Mouse (Mus musculus): ENCODE results near the gene Nfat5. TPM values are rescaled to one million over a fixed set of nuclear protein-coding genes. Genes with fewer than 3 reads are reported as not detected.

The Nfat5 gene
- polyA plus RNA-seq, 1 experiment: 15.5 TPM

GRCm38 (mm10) chr8:107425230-107425597 is 131.9 kb downstream of the Nfat5 start:
- peaks cover 10% of the 10 kb centered on the region for H3K36me3 ChIP-seq (ENCODE audit: control insufficient read depth, insufficient read depth, low read length)
- no peak overlapping the region for H3K27ac ChIP-seq (ENCODE audit: insufficient read depth, low read depth, low read length)
- WGBS: 33% methylated on average over 8 of the region's 8 CpGs
- H3K4me3 ChIP-seq (ENCODE audit: low read depth, low read length): no peak overlapping the region
- H3K27me3 ChIP-seq (ENCODE audit: control insufficient read depth, insufficient read depth, low read length): no peaks in the 10 kb centered on the region
- no peaks in the 10 kb centered on the region; the same call in 1 of the 2 replicates for H3K4me1 ChIP-seq (ENCODE audit: control insufficient read depth, insufficient read depth, insufficient read length, low read length)
- no peak for TF ChIP-seq POLR2A (IDR thresholded peaks at IDR 0.05; ENCODE audit: low read depth, low read length)
- no peak for TF ChIP-seq CTCF (IDR thresholded peaks at IDR 0.05; ENCODE audit: extremely low read depth, insufficient read length, insufficient replicate concordance, low read depth, low read length)

Other genes with a start within 250 kb of the Nfat5 start
- 34.1 and 37.0 TPM in 2 replicates for gene Pdf, start 244.9 kb upstream of the Nfat5 start, polyA plus RNA-seq (2012; rRNA removed)
- 11.7 and 18.7 TPM in 2 replicates for gene Cog8, start 236.8 kb upstream of the Nfat5 start, polyA plus RNA-seq (2012; rRNA removed)
- 5.9 and 10.8 TPM in 2 replicates for gene Nip7, start 236.6 kb upstream of the Nfat5 start, polyA plus RNA-seq (2012; rRNA removed)
- gene Tmed6, start 227.8 kb upstream of the Nfat5 start, polyA plus RNA-seq (2012; rRNA removed): 7.1 and 88.2 TPM in 2 replicates
- 2.5 and 4.5 TPM in 2 replicates for gene Terf2, start 196.9 kb upstream of the Nfat5 start, polyA plus RNA-seq (2012; rRNA removed)
- gene Cyb5b, start 142.8 kb upstream of the Nfat5 start, polyA plus RNA-seq (2012; rRNA removed): 86.2 and 157 TPM in 2 replicates
- gene Nqo1, start 109.7 kb downstream of the Nfat5 start, polyA plus RNA-seq (2012; rRNA removed): 9.7 and 37.7 TPM in 2 replicates
- 9.2 and 11.7 TPM in 2 replicates for gene Nob1, start 131.6 kb downstream of the Nfat5 start, polyA plus RNA-seq (2012; rRNA removed)
- 23.6 and 56.9 TPM in 2 replicates for gene Wwp2, start 142.9 kb downstream of the Nfat5 start, polyA plus RNA-seq (2012; rRNA removed)